Mouse (Mus musculus) embryonic facial prominence, embryonic 12.5 days (tissue): ENCODE measurements around the gene Rnf26. TPM values are rescaled to one million over a fixed set of nuclear protein-coding genes. Genes with fewer than 3 reads are reported as not detected.

Source experiments
- ATAC-seq: fragments of 200-750 bp; cut with Nextera tagmentation; 2 replicates; pipeline ENCODE4 v1.8.0; 2017; ENCODE audit not compliant: insufficient number of reproducible peaks, insufficient read depth, low FRiP score, low TSS enrichment
- H3K27ac ChIP-seq: fragments of 300-500 bp; sonication (generic); 2 replicates; pipeline ENCODE4 v1.5.1; 2016; ENCODE audit warnings: mild to moderate bottlenecking
- H3K27me3 ChIP-seq: fragments of 300-500 bp; sonication (generic); 2 replicates; pipeline ENCODE4 v1.6.1; 2016; ENCODE audit warnings: mild to moderate bottlenecking, moderate library complexity
- H3K36me3 ChIP-seq: fragments of 300-500 bp; sonication (generic); 2 replicates; pipeline ENCODE4 v1.6.1; 2016; ENCODE audit warnings: mild to moderate bottlenecking
- H3K4me1 ChIP-seq: fragments of 300-500 bp; sonication (generic); 2 replicates; pipeline ENCODE4 v1.6.1; 2016
- H3K4me2 ChIP-seq: fragments of 300-500 bp; sonication (generic); replicated peaks from 2 replicates; pipeline ENCODE4 v1.6.1; 2016; ENCODE audit warnings: mild to moderate bottlenecking, moderate library complexity
- H3K4me3 ChIP-seq: fragments of 300-500 bp; sonication (generic); 2 replicates; pipeline ENCODE4 v1.5.1; 2016; ENCODE audit warnings: mild to moderate bottlenecking
- H3K9ac ChIP-seq: fragments of 300-500 bp; sonication (generic); 2 replicates; pipeline ENCODE4 v1.6.1; 2016; ENCODE audit warnings: mild to moderate bottlenecking, moderate library complexity
- H3K9me3 ChIP-seq: fragments of 300-500 bp; sonication (generic); 2 replicates; pipeline ENCODE4 v1.6.1; 2016; ENCODE audit warnings: mild to moderate bottlenecking, moderate library complexity
- whole genome bisulfite sequencing: fragments of 180-500 bp; shearing (Covaris S2); methylation state at CpG from one replicate; pipeline ENCODE4 v1.1.7; 2016; 5-methylcytosine and 5-hydroxymethylcytosine counted together
- polyA plus RNA-seq: library from polyadenylated mRNA; unstranded; fragments of >200 nt; fragmentation: Nextera tagmentation; extraction: Ambion mirVana; gene quantifications from 2 replicates; pipeline ENCODE4 v1.2.1, GENCODE M21; 2016

Rnf26 gene
- polyA plus RNA-seq, 1 experiment from 2014 or later: 86.7 TPM

GRCm38 (mm10) chr9:44078955-44079756 is 34.2 kb downstream of the Rnf26 start:
- 37% methylated on average over 16 of the region's 16 CpGs for WGBS
- Histone ChIP-seq H3K4me2 (no peak overlapping the region), H3K36me3 (no peaks in the 10 kb centered on the region), H3K9ac (no peak overlapping the region), H3K4me1 (peaks cover 20% of the 10 kb centered on the region), H3K27me3 (peaks cover 11% of the 10 kb centered on the region; the same call in 1 of the 2 replicates), H3K27ac (no peak overlapping the region), H3K4me3 (no peak overlapping the region), H3K9me3 (no peaks in the 10 kb centered on the region)
- ATAC-seq: no peak

- 75% methylated on average over 10 of the region's 10 CpGs for WGBS
- no peaks in the 10 kb centered on the region for H3K36me3 ChIP-seq
- H3K9ac ChIP-seq: no peak overlapping the region
- peaks cover 14% of the 10 kb centered on the region for H3K4me1 ChIP-seq
- H3K4me2 ChIP-seq: no peak overlapping the region
- H3K9me3 ChIP-seq: no peaks in the 10 kb centered on the region
- no peak for ATAC-seq
- H3K27ac ChIP-seq: no peak overlapping the region
- no peak overlapping the region for H3K4me3 ChIP-seq
- peaks cover 6% of the 10 kb centered on the region; the same call in 1 of the 2 replicates for H3K27me3 ChIP-seq
These were observed 35.0 kb downstream of the Rnf26 start for GRCm38 (mm10) chr9:44078136-44078797.

DNA sequence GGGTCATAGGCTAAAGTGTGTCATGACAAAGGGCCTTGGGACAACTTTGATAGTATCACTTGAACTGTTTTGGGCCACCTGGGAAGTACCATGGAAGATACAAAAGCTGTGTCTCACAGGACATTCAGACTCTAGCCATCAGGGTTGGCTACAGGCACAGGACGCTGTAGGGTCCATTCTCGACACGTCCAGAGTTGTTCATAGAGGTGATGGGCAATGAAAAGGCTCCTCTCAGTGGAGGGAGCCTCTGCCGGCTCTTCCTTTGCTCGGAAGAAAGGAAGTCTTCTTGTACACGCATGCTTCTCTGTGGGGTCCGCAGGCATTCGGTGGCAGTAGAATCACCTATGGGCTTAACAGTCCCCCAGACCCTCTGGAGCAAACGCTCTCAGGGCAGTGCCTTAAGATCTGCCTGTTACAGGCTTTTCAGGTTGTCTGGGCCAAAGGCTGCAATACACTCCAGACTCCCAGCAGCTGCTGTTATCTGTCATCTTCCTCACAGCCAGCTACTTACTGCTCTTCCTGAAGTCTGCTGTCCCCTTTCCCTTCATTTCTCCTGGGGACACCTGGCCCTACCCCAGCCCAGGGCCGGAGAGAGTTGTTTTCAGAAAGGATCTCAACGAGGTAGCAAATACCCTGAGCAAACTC is 35.9 kb downstream of the Rnf26 start:
- Histone ChIP-seq H3K4me3 (no peak overlapping the region), H3K27ac (no peak overlapping the region), H3K4me1 (peaks cover 15% of the 10 kb centered on the region), H3K4me2 (no peak overlapping the region), H3K27me3 (0 out of 2 replicates have a peak, but pooled peaks cover 6% of the 10 kb centered on the region), H3K36me3 (no peaks in the 10 kb centered on the region), H3K9me3 (no peaks in the 10 kb centered on the region), H3K9ac (no peak overlapping the region)
- WGBS: 80% methylated on average over 11 of the region's 11 CpGs
- no peak for ATAC-seq

- Histone ChIP-seq H3K4me2 (no peak overlapping the region), H3K4me1 (peaks cover 21% of the 10 kb centered on the region), H3K9me3 (no peaks in the 10 kb centered on the region), H3K27ac (no peak overlapping the region), H3K4me3 (no peak overlapping the region), H3K36me3 (no peaks in the 10 kb centered on the region), H3K9ac (no peak overlapping the region), H3K27me3 (0 out of 2 replicates have a peak, but pooled peaks cover 6% of the 10 kb centered on the region)
- WGBS: 16% methylated on average over 5 of the region's 5 CpGs
- ATAC-seq: no peak
These were observed 36.6 kb downstream of the Rnf26 start for GRCm38 (mm10) chr9:44076764-44077120.

DNA sequence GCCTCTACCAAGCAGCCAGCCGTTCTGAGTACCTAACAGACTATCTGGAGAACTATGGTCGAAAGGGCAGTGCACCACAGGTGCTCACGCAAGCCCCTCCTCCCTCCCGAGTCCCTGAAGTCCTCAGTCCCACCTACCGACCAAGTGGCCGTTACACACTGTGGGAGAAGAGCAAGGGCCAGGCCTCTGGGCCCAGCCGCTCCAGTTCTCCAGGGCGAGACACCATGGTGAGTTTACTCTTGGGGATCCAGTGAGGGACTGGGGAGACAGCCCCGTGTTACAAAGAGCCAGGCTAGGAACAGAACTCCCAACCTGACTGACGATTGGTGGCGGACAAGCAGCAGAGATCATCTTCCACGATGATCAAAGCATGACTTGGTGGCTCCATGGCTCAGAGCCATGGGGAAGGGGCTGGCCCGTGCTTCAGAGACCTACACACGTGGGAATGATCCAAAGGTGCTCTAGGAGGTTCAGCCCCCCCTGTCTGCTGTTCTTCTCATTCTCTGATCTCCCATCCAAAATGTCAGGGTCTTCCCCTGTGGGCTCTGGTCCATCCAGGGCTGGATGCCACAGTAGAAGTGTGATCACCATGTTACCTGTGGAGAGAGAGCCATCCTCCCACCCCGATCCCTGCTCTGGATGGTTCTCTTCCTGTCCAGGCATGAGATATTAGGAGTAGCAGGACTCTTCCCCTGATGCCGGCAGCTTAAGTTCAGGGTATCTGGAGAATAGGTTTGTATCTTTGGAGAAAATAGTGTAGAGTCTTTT is 37.1 kb downstream of the Rnf26 start:
- no peak for ATAC-seq
- no peak overlapping the region for H3K9ac ChIP-seq
- H3K27ac ChIP-seq: no peak overlapping the region
- 63% methylated on average over 16 of the region's 16 CpGs for WGBS
- H3K9me3 ChIP-seq: no peaks in the 10 kb centered on the region
- H3K4me1 ChIP-seq: peaks cover 24% of the 10 kb centered on the region
- no peak overlapping the region for H3K4me2 ChIP-seq
- H3K27me3 ChIP-seq: 0 out of 2 replicates have a peak, but pooled peaks cover 6% of the 10 kb centered on the region
- no peaks in the 10 kb centered on the region for H3K36me3 ChIP-seq
- H3K4me3 ChIP-seq: no peak overlapping the region

GRCm38 (mm10) chr9:44075276-44075995 is 37.9 kb downstream of the Rnf26 start:
- H3K27ac ChIP-seq: no peak overlapping the region
- H3K4me2 ChIP-seq: no peak overlapping the region
- WGBS: 68% methylated on average over 24 of the region's 24 CpGs
- peaks cover 31% of the 10 kb centered on the region for H3K4me1 ChIP-seq
- no peaks in the 10 kb centered on the region for H3K36me3 ChIP-seq
- H3K9ac ChIP-seq: no peak overlapping the region
- no peaks in the 10 kb centered on the region for H3K9me3 ChIP-seq
- no peak for ATAC-seq
- no peak overlapping the region for H3K4me3 ChIP-seq
- 0 out of 2 replicates have a peak, but pooled peaks cover 6% of the 10 kb centered on the region for H3K27me3 ChIP-seq

- 61% methylated on average over 9 of the region's 9 CpGs for WGBS
- H3K4me2 ChIP-seq: no peak overlapping the region
- H3K9me3 ChIP-seq: no peaks in the 10 kb centered on the region
- no peaks in the 10 kb centered on the region for H3K36me3 ChIP-seq
- H3K27me3 ChIP-seq: no peaks in the 10 kb centered on the region
- no peak overlapping the region for H3K4me3 ChIP-seq
- H3K27ac ChIP-seq: no peak overlapping the region
- ATAC-seq: no peak
- no peak overlapping the region for H3K9ac ChIP-seq
- peaks cover 34% of the 10 kb centered on the region for H3K4me1 ChIP-seq
These were observed 38.7 kb downstream of the Rnf26 start for GRCm38 (mm10) chr9:44074395-44075275.

GRCm38 (mm10) chr9:44073115-44073514 is 40.2 kb downstream of the Rnf26 start:
- no peak overlapping the region for H3K4me2 ChIP-seq

GRCm38 (mm10) chr9:44072599-44072915 is 40.8 kb downstream of the Rnf26 start:
- H3K4me2 ChIP-seq: no peak overlapping the region
- no peak overlapping the region for H3K9ac ChIP-seq
- H3K4me1 ChIP-seq: peaks cover 29% of the 10 kb centered on the region
- no peak overlapping the region for H3K27ac ChIP-seq
- no peaks in the 10 kb centered on the region for H3K36me3 ChIP-seq
- WGBS: 31% methylated on average over 4 of the region's 4 CpGs
- H3K9me3 ChIP-seq: no peaks in the 10 kb centered on the region
- no peaks in the 10 kb centered on the region for H3K27me3 ChIP-seq
- ATAC-seq: no peak
- no peak overlapping the region for H3K4me3 ChIP-seq

More at GRCm38 (mm10) chr9:44073115-44073514, 40.2 kb downstream of the Rnf26 start:
- H3K27me3 ChIP-seq: no peaks in the 10 kb centered on the region
- 66% methylated on average over 5 of the region's 5 CpGs for WGBS
- no peaks in the 10 kb centered on the region for H3K9me3 ChIP-seq
- no peak overlapping the region for H3K27ac ChIP-seq
- H3K4me3 ChIP-seq: no peak overlapping the region
- no peaks in the 10 kb centered on the region for H3K36me3 ChIP-seq
- no peak for ATAC-seq
- H3K9ac ChIP-seq: no peak overlapping the region
- H3K4me1 ChIP-seq: peaks cover 26% of the 10 kb centered on the region

DNA sequence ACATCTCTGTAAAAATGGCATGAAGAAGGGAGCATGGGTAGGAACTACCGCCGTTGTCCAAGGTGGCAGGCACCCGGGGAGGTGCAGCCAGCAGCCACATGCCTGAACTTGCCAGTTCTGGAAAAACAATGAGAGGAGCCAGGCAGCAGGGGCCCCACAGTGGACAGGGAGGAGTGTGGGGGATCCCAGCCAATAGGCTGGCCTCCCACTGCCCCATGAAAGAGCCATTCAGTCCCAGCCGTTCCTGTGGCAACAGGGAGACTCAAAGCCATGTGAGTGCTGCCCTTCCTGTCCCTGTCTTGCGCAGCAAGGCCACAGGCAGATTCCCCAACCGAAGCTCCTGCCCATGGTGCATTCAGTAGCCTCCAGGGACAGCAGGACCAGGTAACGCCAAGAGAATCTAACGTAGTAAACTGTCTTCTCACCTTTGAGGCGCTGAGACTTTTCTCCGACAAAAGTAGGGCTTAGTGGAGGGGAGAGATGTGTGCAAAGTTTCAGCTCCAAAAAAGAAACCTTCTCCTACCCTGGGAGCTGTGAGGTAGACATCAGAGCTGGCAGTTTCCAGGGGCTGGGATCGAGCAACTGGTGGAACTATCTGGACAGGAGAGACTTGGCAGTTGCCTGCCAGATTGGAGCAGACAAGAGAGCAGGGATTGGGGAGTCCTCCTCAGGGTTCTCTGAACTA is 41.3 kb downstream of the Rnf26 start:
- no peaks in the 10 kb centered on the region for H3K36me3 ChIP-seq
- no peak overlapping the region for H3K27ac ChIP-seq
- no peak overlapping the region for H3K4me3 ChIP-seq
- H3K4me1 ChIP-seq: peaks cover 29% of the 10 kb centered on the region
- no peak for ATAC-seq
- H3K27me3 ChIP-seq: no peaks in the 10 kb centered on the region
- H3K4me2 ChIP-seq: peak overlapping the region; percentile 14; the same call in 1 of the 2 replicates
- no peaks in the 10 kb centered on the region for H3K9me3 ChIP-seq
- no peak overlapping the region for H3K9ac ChIP-seq
- WGBS: 24% methylated on average over 11 of the region's 11 CpGs
